Mouse (Mus musculus) bone marrow macrophage, adult 2 months (primary cell): ENCODE data around the gene 4930404N11Rik.

ENCODE experiments used
- CTCF ChIP-seq: IDR thresholded peaks from 2 replicates; pipeline ENCODE4 v1.5.1; 2012; ENCODE audit warnings: low read depth, mild to moderate bottlenecking, low read length, moderate library complexity
- POLR2A ChIP-seq: IDR thresholded peaks from 2 replicates; pipeline ENCODE4 v1.6.1; 2012; ENCODE audit warnings: mild to moderate bottlenecking, low read depth, low read length, borderline replicate concordance

DNA sequence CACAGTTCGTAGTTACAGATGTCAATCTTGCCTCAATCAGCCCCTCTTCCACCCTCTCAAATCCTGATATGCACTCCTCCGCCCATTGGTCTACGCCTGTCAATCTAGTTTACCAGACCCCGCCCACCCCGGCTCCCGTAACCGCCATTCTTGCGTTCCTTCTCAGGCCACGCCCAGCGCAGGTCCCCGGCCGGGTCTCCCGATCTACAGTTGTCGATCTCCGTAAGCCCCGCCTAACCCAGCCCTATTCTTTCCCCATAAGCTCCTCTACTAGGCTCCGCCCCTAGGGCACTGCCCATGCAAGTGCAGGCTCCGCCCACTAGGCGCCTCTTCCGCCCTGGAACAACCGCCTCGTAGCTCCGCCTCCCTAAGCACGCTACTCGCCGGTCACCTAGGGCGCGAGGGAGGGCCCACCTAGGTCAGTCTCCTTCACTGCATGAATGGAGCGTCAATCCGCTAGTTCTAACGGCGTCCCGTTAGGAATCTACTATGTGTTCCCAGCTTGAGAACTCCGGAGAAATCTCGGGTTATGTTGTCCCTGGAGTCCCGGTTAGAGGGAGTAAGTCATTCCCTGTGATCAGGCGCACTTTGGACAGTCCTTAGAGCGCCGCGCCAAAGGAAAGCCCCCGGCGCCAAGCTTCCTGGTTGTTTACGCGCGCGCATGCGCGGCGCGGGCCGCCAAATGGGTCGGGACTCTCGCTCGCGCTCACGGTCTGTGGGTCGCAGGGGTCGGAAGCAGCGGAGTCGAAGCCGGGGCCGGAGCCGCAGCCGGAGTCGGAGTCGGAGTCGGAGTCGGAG lies 44.9 kb downstream of the 4930404N11Rik start, which contains the start of gene Cactin:
- no peak for TF ChIP-seq CTCF
- no peak for TF ChIP-seq POLR2A
